Mouse (Mus musculus) heart, embryonic 10.5 days (tissue): ENCODE results near the gene Rabepk. TPM values are rescaled to one million over a fixed set of nuclear protein-coding genes. Genes with fewer than 3 reads are reported as not detected.
"Not testable (repeated sequence)": the region's sequence is repeated elsewhere in the genome, so short reads cannot be mapped to it uniquely, and the experiment has no call there.

Source experiments
- DNase-seq: peaks from one replicate; pipeline ENCODE4 v3.0.0-alpha.2; 2017; ENCODE audit warnings: low spot score
- H3K27ac ChIP-seq: fragments of 300-500 bp; sonication (generic); 2 replicates; pipeline ENCODE4 v1.5.1; 2016; ENCODE audit warnings: mild to moderate bottlenecking
- H3K27me3 ChIP-seq: fragments of 300-500 bp; sonication (generic); 2 replicates; pipeline ENCODE4 v1.6.1; 2016; ENCODE audit warnings: mild to moderate bottlenecking; ENCODE audit not compliant: poor library complexity, insufficient read depth, severe bottlenecking
- H3K36me3 ChIP-seq: fragments of 300-500 bp; sonication (generic); 2 replicates; pipeline ENCODE4 v1.6.1; 2016; ENCODE audit warnings: mild to moderate bottlenecking, moderate library complexity
- H3K4me1 ChIP-seq: fragments of 300-500 bp; sonication (generic); 2 replicates; pipeline ENCODE4 v1.6.1; 2016; ENCODE audit warnings: mild to moderate bottlenecking
- H3K4me3 ChIP-seq: fragments of 300-500 bp; sonication (generic); 2 replicates; pipeline ENCODE4 v1.5.1; 2016; ENCODE audit warnings: mild to moderate bottlenecking, moderate library complexity
- H3K9me3 ChIP-seq: fragments of 300-500 bp; sonication (generic); 2 replicates; pipeline ENCODE4 v1.6.1; 2016; ENCODE audit warnings: mild to moderate bottlenecking, moderate library complexity
- WGBS: fragments of 180-500 bp; shearing (Covaris S2); methylation state at CpG from one replicate; pipeline ENCODE4 v1.1.7; 2016; 5-methylcytosine and 5-hydroxymethylcytosine counted together
- polyA plus RNA-seq: library from polyadenylated mRNA; unstranded; fragments of >200 nt; fragmentation: Nextera tagmentation; extraction: Ambion mirVana; gene quantifications from 2 replicates; pipeline ENCODE4 v1.2.1, GENCODE M21; 2016

Gene Rabepk
- 39.3 and 40.2 TPM in 2 replicates for polyA plus RNA-seq

DNA sequence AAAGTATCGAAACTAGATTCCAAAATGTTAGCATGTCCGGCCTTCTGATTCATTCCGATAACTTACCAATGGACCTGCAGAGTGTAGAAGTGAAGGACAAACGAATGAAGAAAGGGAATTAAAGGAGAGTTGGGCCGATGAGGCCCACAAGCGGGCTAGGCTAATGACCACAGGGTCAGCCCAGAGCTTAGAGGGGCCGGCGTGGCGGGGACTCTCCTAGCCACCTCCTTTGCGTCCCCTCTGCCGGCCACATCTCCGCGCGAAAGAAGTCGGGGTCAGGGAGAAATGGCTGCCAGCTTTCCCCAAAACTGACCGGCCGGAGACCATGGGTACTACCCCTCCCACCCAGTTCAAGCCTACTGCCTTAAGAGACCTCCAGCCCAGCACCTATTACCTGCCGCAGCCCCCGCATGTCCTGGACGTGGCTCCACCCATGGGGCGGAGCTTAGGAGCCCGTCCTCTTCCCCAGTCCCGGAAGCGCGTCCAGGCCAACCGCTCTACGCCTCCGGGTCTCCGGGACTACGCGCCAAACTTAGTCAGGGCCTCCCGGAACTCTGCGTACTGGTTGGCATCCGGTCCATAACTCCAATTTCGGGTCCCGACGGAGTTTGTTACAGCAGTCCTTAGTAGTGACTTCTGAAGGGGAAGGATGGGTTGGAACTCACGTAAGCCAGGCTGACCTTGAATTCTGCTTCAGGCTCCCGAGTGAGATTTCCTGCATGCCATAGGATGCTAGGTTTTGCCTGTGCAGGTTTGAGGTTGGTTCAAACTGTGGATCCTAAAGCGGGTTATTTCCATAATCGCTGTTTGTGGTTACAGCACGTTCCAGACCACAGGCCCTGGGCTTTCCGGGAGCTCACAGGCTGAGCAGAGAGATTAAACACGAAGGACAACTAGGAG lies at the start of gene Rabepk:
Gene Rabepk (minus strand): TSS at position 556 of the 900 bp plus-strand sequence.
- H3K4me3 ChIP-seq = peak within 1 kb of the TSS; percentile 74
- DNase-seq = peak; percentile 96
- H3K4me1 ChIP-seq = peaks cover 19% of the 10 kb centered on the region
- WGBS = 4% methylated on average over 44 of the region's 44 CpGs
- no peaks in the 10 kb centered on the region for H3K9me3 ChIP-seq
- peak within 1 kb of the TSS; percentile 86 for H3K27ac ChIP-seq
- H3K27me3 ChIP-seq = no peaks in the 10 kb centered on the region
- peaks cover 22% of the 10 kb centered on the region for H3K36me3 ChIP-seq

DNA sequence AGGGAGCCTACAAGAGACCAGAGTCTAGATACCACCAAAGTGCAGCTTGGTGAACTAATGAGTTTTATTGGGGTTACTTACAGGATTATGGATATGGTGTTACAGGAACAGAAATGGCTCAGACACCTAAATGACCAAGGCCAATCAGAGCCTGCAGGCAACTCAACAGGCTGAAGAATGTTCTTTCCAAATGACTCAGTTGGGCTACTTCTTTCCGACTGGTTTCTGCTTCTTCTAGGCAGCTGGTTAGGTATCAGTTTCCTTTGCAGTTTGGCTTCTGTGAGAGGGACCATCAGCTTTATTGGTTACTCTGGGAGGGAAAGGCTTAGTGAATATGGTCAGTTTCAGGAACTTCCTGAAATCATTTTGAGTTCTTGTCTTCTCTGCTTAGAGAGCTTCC lies 48.0 kb upstream of the Rabepk start:
- Histone ChIP-seq H3K27me3 (no peaks in the 10 kb centered on the region), H3K4me1 (no peaks in the 10 kb centered on the region), H3K27ac (no peak overlapping the region), H3K36me3 (peaks cover 44% of the 10 kb centered on the region), H3K9me3 (no peaks in the 10 kb centered on the region), H3K4me3 (no peak overlapping the region)
- WGBS = 92% methylated on average over 1 of the region's 1 CpGs
- no peak for DNase-seq

DNA sequence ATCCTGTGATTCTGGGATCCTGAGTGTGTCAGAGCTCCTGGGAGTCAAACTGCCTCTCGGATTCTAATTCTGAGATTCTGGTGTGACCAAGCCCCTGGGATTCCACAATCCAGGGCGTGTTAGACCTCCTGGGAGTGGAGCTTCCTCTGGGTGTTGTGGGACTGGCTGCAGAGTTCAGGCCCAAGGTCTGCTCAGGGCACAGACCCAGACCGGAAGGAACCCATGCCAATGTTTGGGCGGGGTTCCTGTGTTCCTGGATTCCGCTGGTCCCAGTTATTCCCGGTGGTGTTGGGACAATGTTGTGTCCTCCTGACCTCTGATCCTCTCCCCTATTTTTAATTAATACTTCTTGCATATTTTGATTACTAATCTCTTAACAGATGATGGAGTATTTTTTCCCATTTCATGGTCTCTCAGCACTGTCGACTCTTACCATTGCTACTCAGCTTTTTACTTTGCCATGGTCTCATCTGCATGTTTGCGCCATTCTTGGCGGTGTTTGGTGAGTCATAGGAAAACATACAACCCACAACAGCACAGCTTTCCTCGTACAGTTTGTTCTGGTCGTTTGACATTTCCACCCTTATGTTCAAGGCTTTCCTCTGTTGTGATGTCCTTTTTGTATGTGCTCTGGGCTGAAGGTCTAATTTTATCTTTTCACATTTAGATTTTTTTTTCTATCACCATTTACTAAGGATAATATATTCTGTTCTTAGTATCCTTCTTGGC lies 43.7 kb upstream of the Rabepk start:
- 81% methylated on average over 11 of the region's 11 CpGs for WGBS

GRCm38 (mm10) chr2:34841706-34842105 lies 42.0 kb upstream of the Rabepk start:
- no peak overlapping the region; the same call in 1 of the 2 replicates for H3K27ac ChIP-seq
- no peaks in the 10 kb centered on the region for H3K27me3 ChIP-seq
- no peak overlapping the region for H3K4me3 ChIP-seq
- 91% methylated on average over 8 of the region's 8 CpGs for WGBS
- H3K4me1 ChIP-seq = no peaks in the 10 kb centered on the region
- no peaks in the 10 kb centered on the region for H3K9me3 ChIP-seq
- no peaks in the 10 kb centered on the region for H3K36me3 ChIP-seq
- no peak for DNase-seq

More for the DNA sequence above, 43.7 kb upstream of the Rabepk start:
- H3K36me3 ChIP-seq = 0 out of 2 replicates have a peak, but pooled peaks cover 4% of the 10 kb centered on the region
- H3K9me3 ChIP-seq = no peaks in the 10 kb centered on the region
- no peak overlapping the region for H3K27ac ChIP-seq
- H3K4me1 ChIP-seq = no peaks in the 10 kb centered on the region
- DNase-seq = no peak
- no peak overlapping the region for H3K4me3 ChIP-seq
- no peaks in the 10 kb centered on the region for H3K27me3 ChIP-seq

GRCm38 (mm10) chr2:34840143-34840542 lies 40.4 kb upstream of the Rabepk start:
- not testable (repeated sequence) for H3K36me3 ChIP-seq, H3K4me1 ChIP-seq, H3K27me3 ChIP-seq, DNase-seq, H3K4me3 ChIP-seq, H3K27ac ChIP-seq, H3K9me3 ChIP-seq
- 78% methylated on average over 5 of the region's 5 CpGs for WGBS

GRCm38 (mm10) chr2:34835669-34836068 lies 36.0 kb upstream of the Rabepk start:
- Histone ChIP-seq H3K36me3 (no peaks in the 10 kb centered on the region), H3K27ac (no peak overlapping the region), H3K27me3 (no peaks in the 10 kb centered on the region), H3K4me3 (no peak overlapping the region), H3K9me3 (no peaks in the 10 kb centered on the region), H3K4me1 (no peaks in the 10 kb centered on the region)
- no peak for DNase-seq
- WGBS = 75% methylated on average over 3 of the region's 3 CpGs

GRCm38 (mm10) chr2:34833624-34834023 lies 33.9 kb upstream of the Rabepk start:
- DNase-seq = no peak
- H3K27ac ChIP-seq = no peak overlapping the region
- no peaks in the 10 kb centered on the region for H3K4me1 ChIP-seq
- 84% methylated on average over 17 of the region's 17 CpGs for whole genome bisulfite sequencing
- no peaks in the 10 kb centered on the region for H3K27me3 ChIP-seq
- H3K36me3 ChIP-seq = no peaks in the 10 kb centered on the region
- H3K4me3 ChIP-seq = no peak overlapping the region
- H3K9me3 ChIP-seq = 0 out of 2 replicates have a peak, but pooled peaks cover 4% of the 10 kb centered on the region

- not testable (repeated sequence) for H3K27ac ChIP-seq, DNase-seq, H3K9me3 ChIP-seq, H3K4me3 ChIP-seq, H3K4me1 ChIP-seq, H3K27me3 ChIP-seq, H3K36me3 ChIP-seq
- WGBS = 69% methylated on average over 11 of the region's 11 CpGs
Measured at GRCm38 (mm10) chr2:34832766-34833457, 33.2 kb upstream of the Rabepk start, which contains the start of gene Gm34653. Gene Gm34653 (plus strand): TSS chr2:34833007.

DNA sequence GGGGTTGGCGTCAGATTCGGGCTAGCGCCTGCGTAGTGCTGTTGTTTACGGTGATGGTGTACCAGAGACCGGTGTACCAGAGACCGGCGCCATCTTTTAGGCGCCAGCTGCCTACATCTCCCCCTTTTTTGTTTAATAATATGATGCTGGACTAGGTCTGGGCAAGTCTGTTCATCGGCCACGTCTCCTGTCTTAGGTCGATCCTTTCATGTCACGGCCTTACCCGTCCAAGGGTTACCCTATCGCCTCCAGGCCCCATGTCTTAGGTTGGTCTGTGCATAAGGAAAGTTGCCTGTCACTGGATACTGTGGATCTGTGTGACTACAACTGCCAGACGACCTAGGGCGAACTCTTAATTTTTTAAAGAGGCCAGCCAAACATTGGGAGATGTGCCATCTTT lies 30.4 kb upstream of the Rabepk start:
- H3K36me3 ChIP-seq, H3K27ac ChIP-seq, H3K4me1 ChIP-seq, H3K4me3 ChIP-seq, H3K27me3 ChIP-seq, DNase-seq, H3K9me3 ChIP-seq: not testable (repeated sequence)
- 92% methylated on average over 17 of the region's 17 CpGs for WGBS

DNA sequence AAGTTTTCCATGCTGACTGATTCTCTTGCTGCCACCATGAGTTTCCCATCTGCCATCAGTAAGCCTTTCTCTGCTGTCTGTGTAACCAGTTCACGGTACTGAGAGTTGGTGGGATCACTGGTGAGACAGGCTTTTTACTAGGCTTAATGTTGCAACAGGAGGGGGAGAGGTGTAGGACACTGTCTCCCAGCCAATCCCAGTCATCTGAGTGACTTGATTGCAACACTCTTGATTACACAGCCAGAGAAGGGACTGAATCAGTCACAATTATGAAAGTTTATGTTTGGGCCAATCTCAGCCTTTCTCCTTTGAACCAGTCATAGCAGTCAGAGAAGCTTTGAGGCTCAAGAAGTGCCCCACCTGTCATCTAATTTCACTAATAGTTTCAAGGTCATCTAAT lies 28.3 kb upstream of the Rabepk start:
- Histone ChIP-seq H3K27ac (no peak overlapping the region), H3K36me3 (no peaks in the 10 kb centered on the region), H3K4me3 (no peak overlapping the region), H3K4me1 (peaks cover 11% of the 10 kb centered on the region), H3K9me3 (0 out of 2 replicates have a peak, but pooled peaks cover 4% of the 10 kb centered on the region), H3K27me3 (no peaks in the 10 kb centered on the region)
- WGBS = 75% methylated on average over 1 of the region's 1 CpGs
- DNase-seq = no peak

DNA sequence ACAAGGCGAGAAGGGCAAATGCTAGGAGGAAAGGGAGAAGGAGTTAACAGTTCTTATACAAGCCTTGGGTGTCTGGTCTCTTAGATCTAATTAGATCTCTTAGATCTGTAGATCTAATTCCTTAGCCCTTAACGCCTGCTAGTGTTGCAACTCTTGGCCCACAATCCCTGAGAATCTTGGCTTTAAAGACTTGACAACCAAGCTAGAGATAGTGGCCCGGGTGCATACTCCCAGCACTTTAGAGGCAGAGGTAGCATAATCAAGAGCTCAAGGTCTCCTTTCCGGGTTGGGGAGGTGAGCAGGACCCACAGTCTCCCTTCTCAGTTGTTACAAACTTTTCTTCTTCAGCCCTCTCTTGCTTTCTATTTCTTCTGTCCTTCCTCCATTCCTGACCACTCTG lies 27.9 kb upstream of the Rabepk start:
- Histone ChIP-seq H3K4me1 (peaks cover 11% of the 10 kb centered on the region), H3K27me3 (no peaks in the 10 kb centered on the region), H3K4me3 (no peak overlapping the region), H3K36me3 (peaks cover 2% of the 10 kb centered on the region; the same call in 1 of the 2 replicates), H3K9me3 (0 out of 2 replicates have a peak, but pooled peaks cover 4% of the 10 kb centered on the region), H3K27ac (no peak overlapping the region)
- 85% methylated on average over 4 of the region's 4 CpGs for WGBS
- DNase-seq = no peak

GRCm38 (mm10) chr2:34826460-34827231 lies 26.9 kb upstream of the Rabepk start:
- H3K4me3 ChIP-seq = peak overlapping the region; percentile 81
- H3K27me3 ChIP-seq = no peaks in the 10 kb centered on the region
- H3K4me1 ChIP-seq = peaks cover 11% of the 10 kb centered on the region
- no peak for DNase-seq
- H3K27ac ChIP-seq = peak overlapping the region; percentile 92
- WGBS = 31% methylated on average over 20 of the region's 21 CpGs
- 0 out of 2 replicates have a peak, but pooled peaks cover 4% of the 10 kb centered on the region for H3K9me3 ChIP-seq
- peaks cover 9% of the 10 kb centered on the region; the same call in 1 of the 2 replicates for H3K36me3 ChIP-seq
